Mouse (Mus musculus) hindbrain, embryonic 14.5 days (tissue): ENCODE measurements around the gene Zfp513. TPM values are rescaled to one million over a fixed set of nuclear protein-coding genes. Genes with fewer than 3 reads are reported as not detected.

Source experiments
- ATAC-seq: fragments of 200-750 bp; cut with Nextera tagmentation; 2 replicates; pipeline ENCODE4 v1.8.0; 2017; ENCODE audit warnings: moderate number of reproducible peaks, mild to moderate bottlenecking, moderate TSS enrichment, moderate library complexity; ENCODE audit not compliant: low FRiP score
- DNase-seq: peaks from one replicate; pipeline ENCODE4 v3.0.0-alpha.2; 2015; ENCODE audit warnings: low spot score
- H3K27ac ChIP-seq: fragments of 300-500 bp; sonication (generic); 2 replicates; pipeline ENCODE4 v1.5.1; 2014; ENCODE audit warnings: mild to moderate bottlenecking, moderate library complexity
- H3K27me3 ChIP-seq: fragments of 300-500 bp; sonication (generic); 2 replicates; pipeline ENCODE4 v1.6.1; 2014; ENCODE audit warnings: mild to moderate bottlenecking, low read length, mixed read lengths; ENCODE audit not compliant: control insufficient read depth, insufficient read depth
- H3K36me3 ChIP-seq: fragments of 300-500 bp; sonication (generic); replicated peaks from 2 replicates; pipeline ENCODE4 v1.6.1; 2014; ENCODE audit not compliant: control insufficient read depth, insufficient read depth
- H3K4me1 ChIP-seq: fragments of 300-500 bp; sonication (generic); replicated peaks from 2 replicates; pipeline ENCODE4 v1.6.1; 2014; ENCODE audit warnings: antibody characterized with exemption, low read length, mixed read lengths; ENCODE audit not compliant: control insufficient read depth, insufficient read depth
- H3K4me2 ChIP-seq: fragments of 300-500 bp; sonication (generic); replicated peaks from 2 replicates; pipeline ENCODE4 v1.6.1; 2014; ENCODE audit warnings: mild to moderate bottlenecking, moderate library complexity
- H3K4me3 ChIP-seq: fragments of 300-500 bp; sonication (generic); replicated peaks from 2 replicates; pipeline ENCODE4 v1.5.1; 2014; ENCODE audit warnings: mild to moderate bottlenecking, low read length
- H3K9ac ChIP-seq: fragments of 300-500 bp; sonication (generic); 2 replicates; pipeline ENCODE4 v1.6.1; 2014
- H3K9me3 ChIP-seq: fragments of 300-500 bp; sonication (generic); 2 replicates; pipeline ENCODE4 v1.6.1; 2016; ENCODE audit warnings: low read length; ENCODE audit not compliant: control insufficient read depth
- WGBS: fragments of 180-500 bp; shearing (Covaris S2); extraction: QIAGEN DNeasy Blood & Tissue Kit; methylation state at CpG from one replicate; pipeline ENCODE4 v1.1.7; 2014; 5-methylcytosine and 5-hydroxymethylcytosine counted together
- polyA plus RNA-seq: library from polyadenylated mRNA; unstranded; fragments of >200 nt; fragmentation: Nextera tagmentation; extraction: Ambion mirVana; gene quantifications from 2 replicates; pipeline ENCODE4 v1.2.1, GENCODE M21; 2014

The Zfp513 gene
- polyA plus RNA-seq, result 7.0 and 9.4 TPM in 2 replicates

- H3K9me3 ChIP-seq, result peaks cover 6% of the 10 kb centered on the region; the same call in 1 of the 2 replicates
- under 1% methylated on average over 52 of the region's 53 CpGs for WGBS
- H3K4me3 ChIP-seq, result peak within 1 kb of the TSS; percentile 69
- ATAC-seq, result peak; percentile 97
- H3K36me3 ChIP-seq, result peaks cover 77% of the 10 kb centered on the region
- peak within 1 kb of the TSS; percentile 94 for H3K4me2 ChIP-seq
- peak within 1 kb of the TSS; percentile 81 for H3K9ac ChIP-seq
- no peaks in the 10 kb centered on the region for H3K27me3 ChIP-seq
- H3K4me1 ChIP-seq, result peaks cover 17% of the 10 kb centered on the region; the same call in 1 of the 2 replicates
- peak; percentile 98 for DNase-seq
- peak within 1 kb of the TSS; percentile 80 for H3K27ac ChIP-seq
Measured at GRCm38 (mm10) chr5:31201742-31202590, at the start of gene Zfp513. Gene Zfp513, minus strand, starts transcription at chr5:31202303.

- peaks cover 98% of the 10 kb centered on the region for H3K36me3 ChIP-seq
- H3K4me2 ChIP-seq, result peak within 1 kb of the TSS; percentile 14; the same call in 1 of the 2 replicates
- H3K4me1 ChIP-seq, result no peaks in the 10 kb centered on the region
- H3K9me3 ChIP-seq, result no peaks in the 10 kb centered on the region
- DNase-seq (no peak), ATAC-seq (peak; percentile 56)
- H3K9ac ChIP-seq, result no peak within 1 kb of the TSS
- H3K27ac ChIP-seq, result no peak within 1 kb of the TSS
- no peak within 1 kb of the TSS for H3K4me3 ChIP-seq
- WGBS, result 18% methylated on average over 47 of the region's 47 CpGs
- H3K27me3 ChIP-seq, result no peaks in the 10 kb centered on the region
Measured at GRCm38 (mm10) chr5:31251541-31252101, 49.5 kb upstream of the Zfp513 start, which contains the start of gene Krtcap3. Gene Krtcap3, plus strand, starts transcription at chr5:31251691.

GRCm38 (mm10) chr5:31250716-31251115, 48.6 kb upstream of the Zfp513 start:
- 68% methylated on average over 4 of the region's 4 CpGs for WGBS
- Histone ChIP-seq H3K4me2 (no peak overlapping the region), H3K9ac (no peak overlapping the region), H3K4me3 (no peak overlapping the region), H3K4me1 (no peaks in the 10 kb centered on the region), H3K27ac (no peak overlapping the region), H3K9me3 (no peaks in the 10 kb centered on the region), H3K36me3 (peaks cover 98% of the 10 kb centered on the region), H3K27me3 (no peaks in the 10 kb centered on the region)
- DNase-seq, result no peak
- peak; percentile 22; the same call in 1 of the 2 replicates for ATAC-seq

- Histone ChIP-seq H3K9me3 (no peaks in the 10 kb centered on the region), H3K4me3 (peak overlapping the region; percentile 99), H3K9ac (peak overlapping the region; percentile 94), H3K4me2 (peak overlapping the region; percentile 91), H3K4me1 (peaks cover 8% of the 10 kb centered on the region; the same call in 1 of the 2 replicates), H3K27ac (no peak overlapping the region), H3K36me3 (peaks cover 38% of the 10 kb centered on the region), H3K27me3 (no peaks in the 10 kb centered on the region)
- ATAC-seq (no peak), DNase-seq (no peak)
- WGBS, result 24% methylated on average over 10 of the region's 10 CpGs
Measured at GRCm38 (mm10) chr5:31242191-31242590, 40.1 kb upstream of the Zfp513 start.

GRCm38 (mm10) chr5:31241522-31242034, 39.5 kb upstream of the Zfp513 start:
- DNase-seq (no peak), ATAC-seq (no peak)
- Histone ChIP-seq H3K27ac (peak overlapping the region; percentile 98), H3K27me3 (no peaks in the 10 kb centered on the region), H3K4me3 (peak overlapping the region; percentile 99), H3K4me1 (peaks cover 8% of the 10 kb centered on the region; the same call in 1 of the 2 replicates), H3K36me3 (peaks cover 32% of the 10 kb centered on the region), H3K9me3 (peaks cover 3% of the 10 kb centered on the region; the same call in 1 of the 2 replicates), H3K9ac (peak overlapping the region; percentile 94), H3K4me2 (peak overlapping the region; percentile 91)
- under 1% methylated on average over 13 of the region's 13 CpGs for WGBS

GRCm38 (mm10) chr5:31240637-31241521, 38.8 kb upstream of the Zfp513 start, which contains the start of the genes Nrbp1 and Gm9970:
Gene Nrbp1, plus strand, starts transcription at chr5:31240864.
Gene Gm9970, minus strand, starts transcription at chr5:31241232.
- Histone ChIP-seq H3K27me3 (no peaks in the 10 kb centered on the region), H3K27ac (peak within 1 kb of the TSS; percentile 98), H3K9ac (peak within 1 kb of the TSS; percentile 94), H3K4me2 (peak within 1 kb of the TSS; percentile 91), H3K4me1 (peaks cover 8% of the 10 kb centered on the region; the same call in 1 of the 2 replicates), H3K4me3 (peak within 1 kb of the TSS; percentile 99), H3K36me3 (peaks cover 25% of the 10 kb centered on the region), H3K9me3 (peaks cover 4% of the 10 kb centered on the region; the same call in 1 of the 2 replicates)
- under 1% methylated on average over 82 of the region's 103 CpGs for WGBS
- ATAC-seq (peak; percentile 98), DNase-seq (peak; percentile 94)

GRCm38 (mm10) chr5:31226641-31227040, 24.5 kb upstream of the Zfp513 start:
- WGBS, result 73% methylated on average over 1 of the region's 1 CpGs
- no peak for ATAC-seq
- no peak overlapping the region for H3K4me2 ChIP-seq

GRCm38 (mm10) chr5:31222696-31223095, 20.6 kb upstream of the Zfp513 start:
- ATAC-seq, result no peak
- 95% methylated on average over 9 of the region's 9 CpGs for WGBS

More at GRCm38 (mm10) chr5:31226641-31227040, 24.5 kb upstream of the Zfp513 start:
- H3K27me3 ChIP-seq, result no peaks in the 10 kb centered on the region
- H3K9me3 ChIP-seq, result no peaks in the 10 kb centered on the region
- no peak overlapping the region for H3K27ac ChIP-seq
- H3K4me1 ChIP-seq, result no peaks in the 10 kb centered on the region
- no peak overlapping the region for H3K4me3 ChIP-seq
- H3K9ac ChIP-seq, result no peak overlapping the region
- no peak for DNase-seq
- H3K36me3 ChIP-seq, result no peaks in the 10 kb centered on the region

More at GRCm38 (mm10) chr5:31222696-31223095, 20.6 kb upstream of the Zfp513 start:
- Histone ChIP-seq H3K27ac (no peak overlapping the region), H3K4me3 (no peak overlapping the region), H3K4me2 (no peak overlapping the region), H3K9me3 (no peaks in the 10 kb centered on the region), H3K9ac (no peak overlapping the region), H3K27me3 (no peaks in the 10 kb centered on the region), H3K36me3 (no peaks in the 10 kb centered on the region), H3K4me1 (peaks cover 15% of the 10 kb centered on the region; the same call in 1 of the 2 replicates)
- DNase-seq, result no peak
